Mouse (Mus musculus) kidney, adult 2 months (tissue): ENCODE data around the gene Syt12.

ENCODE experiments used
- CTCF ChIP-seq: fragments of 200-500 bp; conservative IDR thresholded peaks from 2 replicates; pipeline ENCODE4 v1.5.1; 2011; ENCODE audit warnings: low read depth, mild to moderate bottlenecking, control low read depth, low read length, moderate library complexity, mixed read lengths; ENCODE audit not compliant: insufficient read depth, insufficient read length
- POLR2A ChIP-seq: fragments of 200-500 bp; IDR thresholded peaks from one replicate; pipeline ENCODE4 v1.6.1; 2011; ENCODE audit warnings: low read depth, low read length, control low read depth

DNA sequence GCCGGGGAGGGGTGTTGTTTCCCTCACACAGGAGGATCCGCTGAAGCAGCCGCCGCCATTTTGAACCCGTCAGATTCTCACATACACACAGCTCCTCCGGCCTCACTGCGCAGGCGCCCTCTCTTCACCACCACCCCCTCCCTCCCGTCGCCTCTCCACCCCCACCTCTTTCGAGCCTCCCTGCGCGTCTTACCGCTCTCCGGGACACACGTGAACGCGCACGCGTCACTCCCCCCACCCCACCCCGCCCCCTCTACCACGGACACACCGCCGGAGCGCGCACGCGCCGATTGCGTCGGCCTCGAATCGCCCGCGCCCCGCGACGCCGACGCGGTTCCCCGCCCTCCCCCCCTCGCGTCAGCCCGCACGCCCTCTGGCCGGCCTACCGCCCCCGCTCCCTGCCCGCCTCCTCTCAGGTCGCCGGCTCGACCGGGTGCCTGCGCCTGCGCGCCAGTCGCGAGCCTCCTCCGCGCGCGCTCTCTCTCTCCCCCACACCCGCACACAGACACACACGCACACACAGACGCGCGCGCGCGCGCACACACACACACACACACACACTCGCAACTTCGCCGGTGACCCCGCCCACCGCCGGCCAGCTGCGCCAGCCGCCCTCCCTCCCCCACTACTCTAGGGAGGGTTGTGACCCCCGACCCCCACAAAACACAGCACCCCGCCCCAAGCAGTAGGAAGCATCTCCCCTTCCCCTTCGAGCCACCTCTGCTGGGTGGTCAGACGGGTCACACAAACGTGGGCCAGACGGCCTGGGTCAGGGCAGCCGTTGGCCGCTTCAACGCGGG, 80.0 kb downstream of the Syt12 start:
- TF ChIP-seq CTCF: no peak
- TF ChIP-seq POLR2A: no peak
